Mouse (Mus musculus) adipocyte (in vitro differentiated cells): ENCODE data around the gene Wdr11.

Source experiments
- DNase-seq: peaks from one replicate; pipeline ENCODE4 v3.0.0-alpha.2; 2016; ENCODE audit warnings: low spot score

The Wdr11 gene

DNA sequence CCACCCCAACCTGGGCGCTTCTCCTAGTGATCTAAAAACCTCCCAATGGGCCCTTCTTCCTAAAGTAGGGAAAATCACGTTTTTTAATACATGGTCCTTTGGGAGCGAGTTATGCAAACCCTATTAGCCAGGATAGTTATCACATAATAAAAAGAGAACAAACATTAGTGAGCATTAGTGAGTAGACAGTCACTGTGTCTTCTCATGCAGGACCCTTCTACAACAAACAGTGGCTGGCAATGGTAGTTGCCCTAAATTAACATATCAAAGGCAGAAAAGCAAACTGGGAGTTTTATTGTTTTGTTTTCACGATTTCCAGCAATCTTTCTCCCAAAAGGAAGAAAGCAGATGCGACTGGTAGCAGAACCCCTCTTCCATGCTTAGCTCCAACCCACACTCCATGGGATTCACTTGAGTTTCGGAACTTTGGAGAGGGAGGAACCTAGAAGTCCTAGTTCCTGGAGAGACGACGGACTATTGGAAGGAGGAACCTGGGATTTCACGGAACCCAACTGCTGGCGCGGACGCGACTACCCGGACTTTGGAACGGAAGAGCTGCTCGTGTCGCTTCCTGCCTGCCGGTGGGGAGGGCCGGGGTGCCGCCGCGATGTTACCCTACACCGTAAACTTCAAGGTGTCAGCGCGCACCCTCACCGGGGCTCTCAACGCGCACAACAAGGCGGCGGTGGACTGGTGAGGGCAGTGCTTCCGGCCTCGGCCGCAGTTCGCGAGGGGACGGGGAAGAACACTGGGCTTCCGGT lies at the start of gene Wdr11:
Gene Wdr11, plus strand, starts transcription at position 493 of the 761 bp plus-strand sequence.
- DNase-seq, result peak; percentile 86

DNA sequence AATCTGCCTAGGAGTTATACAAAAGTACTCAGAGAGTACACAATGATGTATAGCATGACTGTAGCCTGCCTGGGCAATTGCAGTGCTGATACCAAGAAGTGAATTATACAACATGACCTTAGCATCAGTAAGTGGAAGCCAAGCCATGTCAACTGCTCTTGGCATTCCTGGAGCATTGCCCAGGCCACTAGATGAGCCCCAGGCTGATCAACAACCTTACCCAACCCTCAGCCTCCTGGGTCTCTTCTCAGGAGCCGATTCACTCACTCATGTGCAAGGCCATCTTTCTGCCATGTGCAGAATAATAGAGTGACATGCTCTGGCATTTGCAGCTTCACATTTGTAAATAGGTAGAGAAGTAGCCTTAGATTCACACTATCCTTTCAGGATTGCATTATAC lies 24.1 kb upstream of the Wdr11 start:
- DNase-seq, result peak; percentile 4

DNA sequence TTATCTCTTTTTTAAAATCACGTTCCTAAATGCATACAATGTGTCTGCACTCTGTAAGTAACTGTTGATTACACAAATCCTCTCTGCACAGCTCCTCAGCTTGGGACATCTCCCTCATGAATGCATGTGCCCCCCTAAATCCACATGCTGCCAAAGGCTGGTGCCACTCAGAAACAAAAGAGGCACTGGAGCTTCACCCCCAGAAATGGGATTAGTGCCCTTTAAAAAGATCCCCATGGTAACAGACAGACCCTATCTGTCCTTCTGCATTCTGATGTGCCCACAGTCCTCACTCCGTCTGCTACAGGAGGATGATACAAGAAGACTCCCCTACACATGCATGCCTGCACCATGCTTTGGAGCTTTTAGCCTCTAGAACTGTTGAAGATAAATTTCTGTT lies 23.3 kb upstream of the Wdr11 start:
- no peak for DNase-seq

DNA sequence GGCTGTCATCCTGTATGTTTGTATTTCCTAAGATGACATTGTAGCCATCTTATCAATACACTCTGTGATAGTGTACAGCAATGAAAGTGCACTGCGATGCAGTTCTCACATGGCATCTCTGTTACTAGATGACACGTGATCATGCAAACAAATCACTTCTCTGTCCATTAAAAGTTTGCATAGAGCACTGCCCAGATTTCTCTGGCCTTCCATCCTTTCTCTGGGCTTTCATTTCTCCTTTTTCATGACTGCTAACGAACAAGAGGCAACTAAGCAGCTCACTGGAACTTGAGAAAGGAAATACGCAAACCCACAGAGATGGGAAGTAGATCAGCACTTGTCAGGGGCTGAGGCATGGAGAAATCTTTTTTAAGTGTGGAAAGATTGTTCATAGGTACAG lies 17.2 kb upstream of the Wdr11 start:
- no peak for DNase-seq

DNA sequence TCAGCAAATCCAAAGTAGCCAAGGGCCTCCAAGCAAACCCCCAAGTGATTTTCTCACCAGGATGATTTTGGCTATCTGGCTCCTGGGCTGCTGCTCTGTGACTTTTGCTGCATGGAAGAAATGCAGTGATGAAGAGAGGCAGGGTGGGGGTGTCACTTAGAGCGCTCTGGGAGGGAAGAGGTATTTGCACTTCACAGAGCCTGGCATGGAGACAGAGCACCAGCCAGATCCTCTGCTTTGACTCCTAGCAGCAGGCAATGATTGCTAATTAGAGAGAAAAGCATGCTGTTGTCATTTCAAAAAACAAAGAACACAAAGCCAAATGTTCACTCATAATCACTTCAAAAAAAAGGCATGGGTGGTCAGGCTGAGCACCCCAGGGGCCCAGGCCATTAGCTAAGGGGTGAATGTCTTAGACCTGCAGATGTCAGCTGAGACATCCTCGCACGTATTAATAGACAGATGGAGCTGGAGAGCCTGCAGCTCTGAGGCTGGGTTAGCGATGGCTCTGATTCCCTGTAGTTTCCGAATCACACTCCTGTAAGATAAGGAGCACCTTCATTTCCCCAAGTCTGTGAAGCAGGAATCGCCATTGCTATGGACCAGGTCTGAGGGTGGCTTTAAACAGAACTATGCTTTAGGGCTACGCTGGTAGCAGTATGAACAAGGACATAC lies 16.4 kb upstream of the Wdr11 start:
- no peak for DNase-seq

DNA sequence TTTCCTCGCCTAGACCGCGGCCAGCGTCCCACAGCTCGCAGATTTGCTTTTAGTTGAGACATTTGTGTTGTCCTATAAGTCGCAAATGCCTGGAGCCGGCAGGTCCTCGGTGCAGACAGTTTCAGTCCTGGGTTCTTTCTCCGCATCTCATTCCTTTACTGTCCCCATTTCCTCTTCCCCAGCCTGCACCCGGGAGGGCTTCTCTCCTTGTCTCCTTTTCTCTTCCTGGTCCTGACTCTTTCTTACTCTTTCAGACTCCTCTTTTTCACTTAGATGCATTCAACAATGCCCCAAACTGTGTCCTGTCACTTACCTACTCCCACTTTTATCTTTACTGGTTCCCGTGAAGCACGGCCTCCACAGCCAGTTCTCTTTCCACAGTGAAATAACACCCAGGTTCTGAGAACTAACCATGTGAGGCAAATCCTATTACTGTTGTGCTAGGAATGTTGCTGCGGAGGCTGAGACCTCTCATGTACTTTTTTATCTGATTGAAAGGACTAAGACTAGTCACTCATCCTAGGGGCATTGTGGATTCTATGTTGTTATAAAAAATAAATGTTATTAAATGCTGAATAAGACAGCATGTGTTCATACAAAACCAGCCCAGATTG lies 576 bp downstream of the Wdr11 start:
- no peak for DNase-seq

DNA sequence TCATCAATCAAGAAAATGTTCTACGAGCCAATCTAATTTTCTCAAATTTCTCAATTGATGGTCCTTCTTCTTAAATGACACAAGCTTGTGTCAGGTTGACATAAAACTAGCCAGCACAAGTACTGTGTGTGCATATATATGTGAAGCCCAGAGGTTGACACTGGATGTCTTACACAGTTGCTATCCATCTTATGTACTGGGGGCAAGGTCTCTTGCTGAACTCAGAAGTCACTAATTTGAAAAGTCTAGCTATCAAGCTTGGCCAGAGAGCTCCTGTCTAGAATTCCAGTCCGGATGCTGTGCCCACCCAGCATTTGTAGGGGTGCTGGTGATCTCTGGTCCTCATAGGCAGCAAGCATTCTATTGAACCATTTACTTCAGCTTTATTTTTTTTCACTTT lies 5.5 kb downstream of the Wdr11 start:
- DNase-seq, result no peak

DNA sequence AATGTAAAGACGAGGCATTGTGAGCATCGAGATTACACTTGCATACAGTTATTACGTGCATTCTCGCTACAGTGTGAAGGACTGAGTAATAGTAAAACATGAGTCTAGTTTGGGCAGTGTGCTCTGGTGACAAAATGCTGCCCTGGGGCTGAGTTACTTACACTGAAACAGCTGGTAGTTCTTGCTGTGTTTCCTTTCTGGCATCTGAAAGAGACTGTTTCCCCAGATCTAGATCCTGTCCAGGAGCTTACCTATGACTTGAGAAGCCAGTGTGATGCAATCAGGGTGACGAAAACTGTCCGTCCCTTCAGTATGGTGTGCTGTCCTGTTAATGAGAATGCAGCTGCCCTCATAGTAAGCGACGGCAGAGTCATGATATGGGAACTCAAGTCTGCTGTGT lies 14.6 kb downstream of the Wdr11 start:
- DNase-seq, result no peak

DNA sequence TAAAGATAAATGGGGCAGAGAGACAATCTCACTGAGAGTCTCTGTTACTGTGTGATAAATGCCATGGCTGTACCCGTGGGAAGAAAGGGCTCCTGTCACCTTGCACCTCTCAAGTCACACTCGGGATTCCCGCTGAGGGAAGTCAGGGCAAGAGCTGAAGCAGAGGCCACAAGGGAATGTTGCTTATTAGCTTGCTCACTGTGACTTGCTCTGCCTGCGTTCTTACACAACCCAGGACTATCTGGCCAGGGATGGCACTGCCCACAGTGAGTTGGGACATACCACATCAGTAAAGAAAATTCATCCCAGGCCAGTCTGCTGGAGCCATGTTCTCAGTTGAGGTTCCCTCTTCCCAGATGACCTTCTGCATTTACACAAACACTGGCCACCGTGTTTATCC lies 29.5 kb downstream of the Wdr11 start:
- peak; percentile 17 for DNase-seq

DNA sequence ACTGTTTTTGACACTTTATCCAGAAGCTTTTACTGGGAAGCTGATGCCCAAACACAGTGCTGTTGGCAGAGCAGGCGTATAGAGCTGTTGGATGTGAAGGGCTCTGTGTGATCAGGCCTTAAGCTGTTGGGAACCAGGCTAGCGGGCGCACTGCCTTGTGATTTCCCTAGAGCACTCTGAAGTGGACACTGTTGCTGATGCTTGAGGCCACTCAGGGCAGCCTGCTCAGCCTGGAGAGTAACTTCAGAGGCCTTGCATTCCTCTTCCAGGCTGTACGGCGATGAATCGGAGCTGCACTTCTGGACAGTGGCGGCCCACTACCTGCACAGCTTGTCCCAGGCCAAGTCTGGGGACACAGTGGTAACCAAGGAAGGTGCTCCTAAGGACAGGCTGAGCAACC lies 38.7 kb downstream of the Wdr11 start:
- DNase-seq, result no peak

DNA sequence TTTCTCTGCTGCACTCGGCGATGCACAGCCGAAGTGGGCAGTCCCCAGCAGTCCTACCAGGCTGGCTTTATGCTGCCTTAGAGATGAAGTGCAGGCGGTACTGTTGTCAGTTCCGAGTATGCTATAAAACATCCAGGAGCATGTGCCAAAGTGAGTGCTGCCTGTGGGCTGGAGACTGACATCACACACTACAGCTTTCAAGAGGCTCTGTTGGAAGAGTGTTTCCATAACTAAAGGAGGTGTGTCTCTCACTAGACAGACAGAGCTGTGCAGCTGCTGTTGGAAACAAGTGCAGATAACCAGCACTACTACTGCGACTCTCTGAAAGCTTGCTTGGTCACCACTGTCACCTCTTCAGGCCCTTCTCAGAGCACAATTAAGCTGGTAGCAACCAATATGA lies 39.8 kb downstream of the Wdr11 start:
- DNase-seq, result no peak

DNA sequence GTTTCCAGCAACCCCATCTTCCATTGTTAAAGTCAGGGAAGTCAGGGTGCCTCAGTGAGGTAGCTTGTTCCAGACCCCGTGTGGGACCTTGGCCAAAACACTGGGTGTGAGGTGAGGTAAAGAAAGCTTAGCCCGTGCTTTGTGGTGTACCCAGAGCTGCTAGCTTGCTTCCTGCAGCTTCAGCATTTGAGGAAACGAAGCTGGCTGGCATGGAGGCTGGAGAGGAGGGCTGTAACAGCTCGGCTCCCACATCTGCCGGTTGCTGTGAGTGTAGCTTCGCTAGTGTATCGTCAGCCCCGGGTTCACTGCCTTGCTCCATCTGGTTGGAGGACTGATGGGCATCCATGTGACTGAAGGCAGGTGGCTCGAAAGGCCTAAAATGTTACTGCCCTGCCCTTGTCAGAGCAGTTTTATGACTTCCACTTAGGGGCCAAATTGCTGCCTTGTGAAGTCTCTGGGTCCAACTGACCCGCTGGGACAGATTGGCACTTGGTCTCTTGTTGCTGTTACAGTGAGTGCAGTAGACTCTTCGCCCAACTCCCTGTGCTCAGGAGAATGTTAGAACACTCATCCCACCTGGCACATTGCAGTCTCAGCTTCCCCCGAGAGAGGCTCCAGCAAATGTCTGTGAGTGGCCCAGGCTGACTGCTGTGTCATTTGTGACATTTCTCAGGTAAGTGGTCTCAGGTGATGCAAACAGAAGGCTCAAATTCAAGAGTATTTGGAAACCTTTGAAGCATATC lies 44.4 kb downstream of the Wdr11 start:
- no peak for DNase-seq

DNA sequence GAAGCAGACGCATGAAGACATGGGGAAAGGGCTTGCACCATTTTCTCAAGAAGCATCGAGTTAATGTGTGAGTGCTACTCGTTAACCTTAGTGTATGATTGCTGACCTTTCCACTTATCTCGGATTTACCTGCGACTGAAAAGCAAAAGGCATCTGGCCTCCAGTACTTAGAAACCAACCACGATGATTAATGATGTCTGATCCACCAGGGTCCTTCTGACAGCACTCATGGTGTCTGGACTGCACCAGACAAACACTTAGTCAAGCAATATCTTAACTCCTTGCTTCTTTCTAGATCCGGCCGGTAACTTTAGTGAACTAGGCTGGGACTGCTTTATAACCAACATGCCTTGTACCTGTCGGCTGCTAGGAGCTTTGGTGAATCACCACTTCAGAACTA lies 45.3 kb downstream of the Wdr11 start:
- DNase-seq, result no peak

DNA sequence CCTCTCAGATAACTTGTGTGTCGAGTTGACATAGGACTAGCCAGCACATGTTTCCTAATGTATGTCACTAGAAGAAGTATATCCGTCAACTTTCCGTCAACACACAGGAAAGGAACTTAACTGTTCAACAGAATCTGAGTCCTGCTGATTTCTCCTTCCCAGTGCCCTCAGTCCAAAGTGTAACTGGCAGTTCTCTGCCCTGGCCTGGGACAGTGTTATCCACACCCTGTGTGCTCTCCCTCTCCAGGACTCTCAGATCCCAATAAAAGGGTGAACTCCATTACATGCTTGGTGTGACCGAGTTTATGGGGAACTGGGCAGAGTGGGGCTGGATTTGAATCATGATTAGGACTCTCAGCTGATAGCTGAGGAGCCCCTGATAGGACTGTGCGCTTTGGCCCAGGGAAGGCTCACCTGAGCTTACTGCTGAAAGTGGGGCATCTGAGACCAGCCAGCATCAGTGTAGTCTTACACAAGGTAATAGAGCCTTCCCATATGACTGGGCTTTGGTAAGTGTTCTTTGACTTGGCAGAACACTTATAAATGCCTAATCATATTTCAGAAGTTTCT lies 46.3 kb downstream of the Wdr11 start:
- no peak for DNase-seq

DNA sequence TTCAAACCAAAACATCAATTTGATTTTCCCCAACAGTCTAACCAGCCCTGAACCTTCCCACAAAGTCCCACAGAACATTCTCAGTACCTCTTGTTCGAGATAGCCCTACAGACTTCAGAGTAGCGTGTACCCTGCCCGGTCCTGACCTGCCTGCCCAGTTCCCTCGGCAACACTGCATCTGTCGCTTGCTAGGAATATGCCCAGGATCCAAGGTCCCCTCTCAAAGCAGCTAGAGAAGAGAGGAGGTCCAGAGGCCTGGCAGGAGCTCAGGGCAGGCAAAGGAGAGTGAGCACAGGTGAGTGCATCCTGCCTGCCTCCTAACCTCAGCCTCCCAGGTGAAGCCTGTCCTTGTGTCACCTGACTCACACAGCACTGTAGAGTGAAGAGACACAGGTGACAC lies 47.3 kb downstream of the Wdr11 start:
- DNase-seq, result no peak

DNA sequence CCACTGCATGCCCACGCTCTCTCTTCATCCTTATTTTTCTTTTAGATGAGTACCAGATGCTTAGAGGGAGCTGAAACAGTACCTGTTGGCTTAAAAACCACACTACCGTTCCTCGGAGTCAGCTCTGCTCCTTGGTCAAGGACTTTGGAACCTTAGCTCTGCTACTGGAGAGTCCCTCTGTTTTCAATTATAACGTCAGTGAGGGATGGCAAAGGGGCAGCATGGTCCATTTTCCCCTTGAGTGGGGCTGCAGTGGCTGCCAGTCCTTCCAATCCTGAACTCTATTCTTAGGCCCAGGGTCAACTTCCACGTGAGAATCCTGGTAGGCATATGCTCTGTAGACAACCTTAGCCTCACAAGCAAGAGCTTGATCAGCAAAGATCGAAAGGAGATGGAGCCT lies 48.2 kb downstream of the Wdr11 start:
- no peak for DNase-seq

DNA sequence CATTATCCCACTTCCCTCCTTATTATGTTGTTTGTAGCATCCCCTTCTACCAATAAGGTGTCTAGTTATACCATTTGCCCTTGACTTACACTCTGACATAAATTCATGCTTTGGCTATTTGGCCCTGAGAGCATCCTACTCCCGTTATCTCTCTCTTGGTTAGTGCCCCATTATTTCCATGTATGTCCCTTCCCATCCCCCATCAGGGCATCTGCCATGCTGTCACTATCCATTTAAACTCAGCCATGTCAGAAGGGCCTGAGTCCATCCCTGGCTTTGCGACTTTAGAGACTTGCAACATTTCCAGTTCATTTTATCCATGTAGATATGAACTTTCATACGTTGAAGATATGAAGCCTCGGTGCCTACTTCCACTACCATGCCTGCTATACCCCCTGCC lies 51.6 kb downstream of the Wdr11 start:
- no peak for DNase-seq

DNA sequence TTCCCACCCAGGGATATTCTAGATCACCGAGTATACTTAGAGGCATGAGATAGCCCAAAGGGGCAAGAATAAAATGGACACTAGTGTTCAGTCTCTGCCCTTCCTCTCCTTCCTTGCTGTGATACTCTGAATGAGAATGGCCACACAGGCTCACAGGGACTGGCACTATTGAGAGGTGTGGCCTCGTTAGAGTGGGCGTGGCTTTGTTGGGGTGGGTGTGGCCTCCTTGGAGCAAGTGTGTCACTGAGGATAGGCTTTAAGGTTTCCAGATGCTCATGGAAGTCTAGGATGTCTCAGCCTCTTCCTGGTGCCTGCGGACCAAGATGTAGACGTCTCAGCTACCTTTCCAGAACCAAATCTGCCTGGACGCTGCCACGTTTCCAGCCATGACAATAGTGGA lies 56.1 kb downstream of the Wdr11 start:
- DNase-seq, result no peak

DNA sequence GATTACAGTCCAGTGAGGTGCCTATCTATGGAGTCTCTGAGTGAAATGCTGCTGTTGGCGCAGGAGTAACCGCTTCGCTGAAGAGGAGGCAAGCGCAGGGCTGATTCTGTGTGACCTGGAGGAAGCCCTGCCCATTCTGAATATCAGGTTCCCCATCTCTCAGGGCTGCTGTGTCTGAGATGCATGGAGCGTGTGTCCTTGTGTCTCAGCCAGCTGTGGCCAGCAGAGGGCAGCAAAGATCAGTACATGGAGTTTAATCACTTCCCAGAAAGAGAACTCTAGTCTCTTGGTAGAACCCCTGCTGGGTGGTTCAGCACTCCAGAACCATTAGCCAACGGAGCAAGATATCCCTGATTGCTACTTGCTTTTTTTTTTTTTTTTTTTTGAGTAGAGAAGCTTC lies 57.3 kb downstream of the Wdr11 start:
- peak; percentile 86 for DNase-seq

DNA sequence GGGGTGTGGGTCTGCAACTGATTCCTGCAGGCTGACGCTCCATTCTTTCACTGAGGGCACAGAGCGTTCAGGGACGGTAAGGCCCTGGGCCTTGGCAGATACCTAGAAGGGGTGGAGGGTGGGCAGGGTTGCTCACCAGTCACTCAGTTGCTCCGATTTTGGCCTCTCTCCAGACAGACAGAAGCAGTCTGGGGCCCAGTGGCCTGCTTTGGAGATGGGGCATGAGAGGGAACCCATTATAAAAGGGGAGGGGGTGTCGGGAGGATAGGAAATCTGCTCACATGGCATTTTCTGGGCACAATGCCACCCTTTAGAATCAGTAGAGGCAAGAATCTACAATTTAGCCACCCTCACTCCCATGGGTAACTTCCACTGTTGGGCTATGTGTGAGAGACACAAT lies 59.1 kb downstream of the Wdr11 start:
- DNase-seq, result no peak

DNA sequence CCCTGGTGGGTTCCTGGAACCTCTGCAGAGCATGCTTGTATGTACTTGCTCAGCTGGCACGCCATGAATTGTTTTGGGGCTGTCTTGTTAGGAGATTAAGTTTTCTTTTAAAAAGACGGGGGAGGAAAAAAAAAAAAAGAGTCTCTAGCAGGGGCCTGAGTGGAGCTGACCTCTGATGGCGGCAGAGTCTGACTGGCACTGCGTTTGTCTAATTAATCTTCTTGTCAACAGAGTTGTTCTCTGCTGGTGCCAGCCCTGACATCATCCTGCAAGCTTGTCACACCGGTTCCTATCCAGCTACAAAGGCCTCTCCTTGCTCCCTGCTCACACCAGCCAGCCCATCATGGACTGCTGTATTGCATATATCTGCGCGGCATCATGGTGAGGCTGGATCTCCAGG lies 60.1 kb downstream of the Wdr11 start:
- peak; percentile 50 for DNase-seq

DNA sequence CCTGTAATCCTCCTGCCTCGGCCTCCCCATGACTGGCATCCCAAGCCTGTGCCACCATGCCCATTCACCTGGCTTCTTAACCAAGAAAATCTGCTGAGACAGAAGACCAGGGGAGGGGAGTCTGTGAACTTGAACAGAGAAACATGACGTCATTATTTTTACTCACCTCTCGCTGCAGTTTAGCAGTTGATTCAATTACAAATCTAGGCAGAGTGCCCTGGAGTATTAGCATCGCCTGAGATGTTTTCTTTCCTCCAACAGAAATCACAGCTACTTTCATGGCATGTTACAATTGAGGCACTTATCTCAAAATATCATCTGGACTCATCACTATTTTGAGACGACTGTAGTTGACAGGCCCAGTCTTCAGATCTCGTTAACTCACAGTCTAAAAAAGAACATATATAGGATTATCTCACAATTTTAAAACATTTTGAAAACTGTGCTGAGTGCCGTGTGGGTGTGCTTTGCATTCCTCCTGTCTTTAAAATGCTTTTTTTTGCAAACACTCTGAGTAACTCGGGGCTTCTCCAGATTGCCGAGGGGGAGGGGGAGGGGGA lies 61.3 kb downstream of the Wdr11 start:
- no peak for DNase-seq
